Mouse (Mus musculus): Measurements from ENCODE around the gene Lrig2. TPM values are rescaled to one million over a fixed set of nuclear protein-coding genes. Genes with fewer than 3 reads are reported as not detected.
"Not testable (repeated sequence)": the region's sequence is repeated elsewhere in the genome, so short reads cannot be mapped to it uniquely, and the experiment has no call there.

Lrig2 gene
- total RNA-seq, 2 experiments from 2014 or later, result 15.1 to 22.2 TPM

- DNase-seq, result peak; percentile 61
Observed at GRCm38 (mm10) chr3:104431848-104432159, 79.9 kb downstream of the Lrig2 start.

DNA sequence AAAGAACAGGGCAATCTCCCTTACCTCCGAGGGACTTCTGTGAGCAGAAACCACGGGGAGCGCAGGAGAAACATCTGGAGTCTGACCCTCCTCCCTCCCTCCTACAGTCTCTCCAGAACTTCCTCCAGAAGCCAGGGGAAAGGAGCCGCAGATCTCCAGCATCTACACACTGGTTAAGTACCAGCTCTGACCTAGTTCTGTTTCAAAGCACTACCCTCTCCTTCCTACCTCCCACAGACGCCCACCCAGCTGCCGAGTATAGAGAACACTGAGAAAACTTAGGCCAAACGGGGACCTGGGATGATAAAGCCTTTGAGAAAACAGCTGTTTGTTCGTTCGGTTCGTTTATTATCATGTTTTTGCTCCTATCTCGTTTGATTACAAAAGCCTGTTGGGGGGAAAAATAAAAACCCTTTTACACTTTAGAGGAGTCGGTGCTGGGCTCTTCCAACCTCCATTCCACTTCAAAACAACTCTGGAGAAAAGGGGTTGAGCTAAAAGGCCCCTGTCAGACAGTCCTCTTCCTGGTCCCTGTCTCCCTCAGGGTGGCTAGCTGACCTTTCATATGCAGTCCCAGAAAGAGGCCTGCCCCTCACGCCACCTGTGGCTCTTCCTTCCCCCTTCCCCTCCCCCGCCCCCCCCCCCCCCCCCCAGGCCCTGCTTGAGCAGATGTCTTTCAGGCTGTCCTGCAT is 80.4 kb downstream of the Lrig2 start:
- no peak for DNase-seq

- not testable (repeated sequence) for DNase-seq
Observed at GRCm38 (mm10) chr3:104427354-104427753, 84.4 kb downstream of the Lrig2 start.

DNA sequence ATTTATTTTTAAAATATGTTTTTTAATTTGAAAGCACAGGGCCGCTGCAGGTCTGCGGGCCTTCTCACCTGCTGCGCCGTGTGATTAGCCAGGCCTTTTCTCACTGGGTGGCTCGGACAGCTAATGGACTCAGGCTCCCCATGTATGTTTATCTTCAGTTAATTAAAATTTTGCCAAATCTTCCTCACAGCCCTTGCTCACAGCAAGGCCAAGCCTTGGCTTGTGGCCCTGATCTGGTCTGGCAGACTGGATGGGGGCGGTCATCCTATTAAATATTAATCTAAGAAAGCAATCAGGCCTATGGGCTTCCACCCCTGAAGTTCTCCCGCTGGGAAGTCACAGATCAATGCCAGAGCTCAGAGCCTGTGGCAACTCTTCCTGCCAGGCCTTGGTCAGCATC is 87.4 kb downstream of the Lrig2 start:
- DNase-seq, result no peak

GRCm38 (mm10) chr3:104420929-104421328 is 90.8 kb downstream of the Lrig2 start:
- no peak for DNase-seq

- DNase-seq, result no peak
Observed at GRCm38 (mm10) chr3:104419990-104420389, 91.7 kb downstream of the Lrig2 start.

DNA sequence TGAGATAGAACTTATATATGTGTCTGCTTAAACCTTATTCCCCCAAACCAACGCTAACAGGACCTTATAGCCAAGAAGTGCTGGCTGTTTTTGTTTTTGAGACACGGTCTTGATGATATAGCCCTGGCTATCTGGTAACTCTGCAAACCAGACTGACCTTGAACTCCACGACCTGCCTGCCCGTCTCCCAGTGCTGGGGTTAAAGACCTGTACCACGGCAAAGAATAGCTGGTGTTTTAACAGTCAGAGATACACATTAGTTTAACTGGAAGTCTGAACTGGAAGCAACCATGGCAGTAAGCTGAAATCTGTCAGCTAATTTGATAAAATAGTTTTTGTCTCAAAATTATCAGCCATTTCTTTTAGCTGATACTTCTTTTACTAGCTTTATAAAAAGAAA is 94.9 kb downstream of the Lrig2 start:
- no peak for DNase-seq

- DNase-seq, result no peak
Observed at GRCm38 (mm10) chr3:104412482-104412881, 99.2 kb downstream of the Lrig2 start.

DNA sequence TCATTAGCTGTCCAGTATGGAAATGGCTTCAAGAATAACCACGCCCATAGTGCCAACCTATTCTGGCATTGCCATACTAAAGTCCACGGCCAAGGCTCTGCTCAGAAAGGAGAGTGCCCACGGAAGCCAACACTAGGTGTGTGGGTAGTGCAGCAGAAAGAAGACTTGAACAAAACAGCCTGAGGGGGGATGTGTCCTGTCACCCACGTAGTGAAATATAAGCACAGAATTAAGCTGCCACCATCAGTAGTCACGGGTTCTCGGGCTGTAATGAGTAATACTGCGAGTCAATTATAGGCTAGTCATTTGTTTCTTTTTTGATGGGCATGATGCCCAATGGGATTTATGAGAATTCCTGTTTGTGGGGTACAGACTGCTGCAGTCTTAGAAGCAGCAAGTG is 104.2 kb downstream of the Lrig2 start:
- DNase-seq, result no peak

GRCm38 (mm10) chr3:104403582-104403981 is 108.1 kb downstream of the Lrig2 start:
- no peak for DNase-seq

DNA sequence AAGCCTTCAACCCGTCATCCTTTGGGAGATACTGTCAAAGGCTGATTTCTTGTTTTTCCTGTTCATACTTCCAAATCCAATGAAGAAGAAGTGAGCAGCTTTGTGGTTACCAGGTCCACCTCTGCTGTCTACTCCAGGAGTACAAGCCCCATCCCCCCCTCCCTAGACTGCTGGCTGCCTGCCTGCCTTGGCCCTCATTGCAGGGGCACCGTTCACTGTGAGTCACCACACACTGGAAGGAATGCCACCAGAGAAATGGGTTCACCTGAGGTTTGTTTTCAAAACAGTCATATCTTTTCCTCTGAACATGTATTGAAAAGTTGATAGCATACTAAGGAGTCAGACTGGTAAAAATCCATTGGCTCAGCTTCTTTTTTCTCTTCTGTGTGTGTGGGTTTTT is 110.5 kb downstream of the Lrig2 start:
- no peak for DNase-seq

- no peak for DNase-seq
Observed at GRCm38 (mm10) chr3:104400126-104400525, 111.6 kb downstream of the Lrig2 start.

DNA sequence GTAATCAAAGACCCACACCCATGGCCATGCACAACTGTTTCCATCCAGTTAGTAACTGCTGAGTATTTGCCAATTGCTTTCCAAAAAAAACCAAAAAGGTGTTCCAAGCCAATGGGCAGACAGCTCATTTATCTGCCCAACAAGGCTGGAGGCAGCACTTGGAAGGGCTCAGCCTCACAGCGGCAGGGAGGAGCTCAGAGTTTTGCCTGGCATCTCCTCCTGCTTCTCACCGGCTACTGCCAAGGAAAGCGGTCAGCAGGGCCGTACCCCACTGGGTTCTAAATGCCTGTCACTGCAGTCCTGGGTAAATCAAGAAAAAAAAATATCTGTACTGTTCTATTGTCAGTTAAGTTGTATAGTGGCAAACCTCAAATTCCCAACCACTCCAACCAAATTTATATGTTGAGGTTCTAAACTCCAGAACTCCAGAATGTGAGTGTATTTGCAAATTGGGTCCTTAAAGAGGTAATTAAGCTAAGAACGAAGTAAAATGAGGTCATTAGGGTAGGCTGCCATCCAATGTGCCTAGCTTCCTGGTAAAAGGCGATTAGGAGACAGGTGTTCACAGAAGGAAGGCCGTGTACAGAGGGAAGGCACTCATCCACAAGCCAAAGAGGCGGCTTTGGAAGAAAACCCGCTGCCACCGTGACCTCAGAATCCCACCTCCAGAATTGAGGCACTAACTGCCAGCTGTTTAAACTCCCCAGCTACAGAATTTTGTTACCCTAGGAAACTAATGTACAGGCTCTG is 112.2 kb downstream of the Lrig2 start:
- no peak for DNase-seq

- DNase-seq, result no peak
Observed at GRCm38 (mm10) chr3:104397316-104397715, 114.4 kb downstream of the Lrig2 start.

- no peak for DNase-seq
Observed at GRCm38 (mm10) chr3:104396736-104397081, 115.0 kb downstream of the Lrig2 start.

- no peak for DNase-seq
Observed at GRCm38 (mm10) chr3:104396067-104396735, 115.5 kb downstream of the Lrig2 start.

DNA sequence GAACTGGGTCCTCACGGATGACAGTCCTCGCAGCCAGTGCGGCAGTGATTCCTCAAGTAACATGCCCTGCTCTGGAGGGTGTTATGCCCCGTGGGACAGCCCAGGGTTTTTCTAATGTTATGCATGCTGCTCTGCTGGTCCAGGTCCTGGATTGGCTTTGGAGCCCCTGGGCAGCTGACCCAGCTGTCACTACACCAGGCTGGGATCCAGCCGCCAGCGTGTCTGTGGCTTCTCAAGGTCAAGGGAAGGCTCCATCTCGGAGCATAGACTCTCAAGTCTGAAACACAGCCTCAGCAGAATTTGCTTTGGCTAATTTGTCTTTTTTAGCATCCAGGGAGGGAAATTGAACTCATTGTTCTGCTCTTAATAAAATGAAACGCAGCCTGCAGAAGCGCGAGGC is 121.6 kb downstream of the Lrig2 start:
- DNase-seq, result peak; percentile 25

DNA sequence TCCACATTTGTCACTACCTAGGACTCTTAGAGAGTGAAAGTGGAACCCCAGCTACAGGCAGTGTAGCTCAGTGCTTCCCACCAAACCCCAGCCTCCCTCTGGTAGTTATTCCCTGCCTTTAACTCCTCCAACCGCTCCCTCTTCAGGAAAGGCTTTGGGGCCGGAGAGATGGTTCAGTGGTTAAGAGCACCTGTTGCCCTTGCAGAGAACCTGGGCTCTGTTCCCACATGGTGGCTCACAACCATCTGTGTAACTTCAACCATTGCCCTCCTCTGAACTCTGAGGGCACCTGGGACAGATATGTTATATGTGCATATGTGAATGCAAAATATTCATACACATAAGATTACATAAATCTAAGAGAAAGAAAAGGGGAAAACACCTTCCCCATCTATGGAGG is 122.3 kb downstream of the Lrig2 start:
- no peak for DNase-seq

DNA sequence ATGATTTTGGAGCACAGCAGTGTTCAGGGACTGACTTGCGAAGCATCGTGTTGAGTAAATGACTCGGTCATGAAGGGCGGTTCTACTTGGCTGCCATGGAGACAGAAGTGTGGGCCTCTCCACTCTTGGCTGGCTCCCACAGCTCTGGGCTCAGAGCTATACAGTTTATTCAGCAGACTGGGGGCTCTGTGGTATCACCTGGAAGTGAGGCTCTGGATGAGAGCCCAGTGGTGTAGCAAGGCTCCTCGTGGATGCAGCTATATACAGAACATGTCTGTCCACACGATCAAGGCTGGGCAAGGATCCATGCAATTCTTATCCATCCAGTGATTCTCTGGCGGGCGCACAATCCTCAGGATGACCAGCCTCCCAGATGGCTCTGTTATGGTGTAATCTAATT is 126.1 kb downstream of the Lrig2 start:
- peak; percentile 19 for DNase-seq

GRCm38 (mm10) chr3:104383681-104384341 is 127.9 kb downstream of the Lrig2 start:
- no peak for DNase-seq

DNA sequence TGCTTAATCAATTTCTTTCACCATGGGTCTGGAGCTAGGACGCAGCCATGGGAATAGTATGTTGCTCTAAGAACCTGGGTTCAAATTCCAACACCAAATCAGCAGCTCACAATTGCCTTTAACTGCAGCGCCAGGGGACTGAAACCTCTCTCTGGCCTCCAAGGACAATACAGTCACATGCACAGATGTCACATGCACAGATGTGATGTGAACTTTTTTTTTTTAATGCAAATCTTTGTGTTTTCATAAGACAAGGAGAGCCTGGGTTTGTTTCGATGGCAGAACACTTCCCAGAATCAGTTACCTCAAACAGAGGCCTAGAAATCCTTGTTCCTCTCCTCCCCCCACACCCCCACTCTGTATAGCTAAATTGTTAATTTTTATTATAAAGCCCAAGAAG is 133.5 kb downstream of the Lrig2 start:
- no peak for DNase-seq

- no peak for DNase-seq
Observed at GRCm38 (mm10) chr3:104373907-104374306, 137.8 kb downstream of the Lrig2 start.

GRCm38 (mm10) chr3:104372374-104372773 is 139.3 kb downstream of the Lrig2 start:
- no peak for DNase-seq
